Mouse (Mus musculus) testis, postnatal 14 days (tissue): ENCODE results near the gene Sumo3.
A peak's percentile ranks its signal among the peaks of the same experiment; 100 is the strongest.

Source experiments
- DNase-seq: peaks from one replicate; pipeline ENCODE4 v3.0.0; 2021; ENCODE audit warnings: low spot score

Sumo3 gene

GRCm38 (mm10) chr10:77589117-77589516, 16.8 kb upstream of the Sumo3 start:
- no peak for DNase-seq

- no peak for DNase-seq
These were observed 16.1 kb upstream of the Sumo3 start for GRCm38 (mm10) chr10:77589749-77590148.

- DNase-seq, result no peak
These were observed 15.1 kb upstream of the Sumo3 start for GRCm38 (mm10) chr10:77590812-77591211.

GRCm38 (mm10) chr10:77591546-77591945, 14.4 kb upstream of the Sumo3 start:
- DNase-seq, result no peak

DNA sequence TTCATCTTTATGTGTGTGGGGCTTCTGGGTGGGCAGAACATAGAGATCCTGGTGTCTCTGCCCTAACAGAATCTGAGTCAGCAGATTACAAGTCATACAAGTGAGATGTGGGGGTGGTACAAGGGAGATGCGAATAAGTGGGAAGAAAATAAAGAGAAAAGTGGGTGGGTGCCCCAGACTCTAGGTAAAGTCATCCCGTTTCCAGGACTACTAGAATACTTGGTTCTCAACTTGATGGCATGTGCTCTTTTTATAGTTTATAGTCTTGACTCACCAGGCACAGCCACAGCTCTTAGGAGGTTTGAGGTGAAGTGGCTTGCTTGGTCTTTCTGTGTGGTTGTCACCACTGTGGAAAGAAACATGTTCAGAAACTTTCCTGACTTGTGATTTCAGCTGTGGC, 9.8 kb upstream of the Sumo3 start:
- DNase-seq, result no peak

DNA sequence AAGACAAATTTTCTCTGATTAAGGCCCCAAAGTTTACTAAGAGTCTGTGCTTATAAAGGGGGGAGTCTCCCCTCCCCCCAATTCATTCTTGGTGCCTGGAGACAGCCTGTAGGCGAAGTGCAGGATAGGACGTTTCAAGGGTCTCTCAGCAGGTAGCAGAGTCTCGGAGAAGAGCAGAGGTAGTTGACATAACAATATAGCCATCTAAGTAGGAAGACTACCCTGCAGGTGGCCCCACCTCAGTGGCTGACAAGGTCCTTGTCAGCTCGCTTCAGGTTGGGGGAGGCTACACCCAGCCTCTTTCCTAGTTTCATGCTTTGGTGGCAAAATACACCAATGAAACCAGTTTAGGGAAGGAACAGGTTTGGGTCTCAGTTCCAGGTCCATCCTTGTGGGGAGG, 2.9 kb upstream of the Sumo3 start:
- DNase-seq, result no peak

DNA sequence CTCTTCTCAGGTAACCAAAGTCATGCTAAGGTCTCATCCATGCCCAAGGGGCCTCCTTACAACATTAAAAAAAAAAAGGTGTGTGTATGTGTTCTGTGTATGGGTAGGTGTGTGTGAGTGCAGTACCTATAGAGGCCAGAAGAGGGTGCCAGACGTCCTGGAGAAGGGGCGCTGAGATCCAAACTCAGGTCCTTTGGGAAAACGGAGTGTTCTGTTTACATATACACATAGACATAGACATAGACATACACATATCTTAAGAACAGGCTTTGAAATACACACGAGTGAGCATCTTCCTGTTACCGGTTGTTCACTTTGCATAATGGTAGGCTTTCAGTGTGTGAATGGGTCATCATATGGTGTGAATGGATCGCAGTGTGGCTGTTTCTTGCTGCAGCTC, 1.8 kb upstream of the Sumo3 start:
- no peak for DNase-seq

- no peak for DNase-seq
These were observed 939 bp upstream of the Sumo3 start for GRCm38 (mm10) chr10:77604958-77605357.

DNA sequence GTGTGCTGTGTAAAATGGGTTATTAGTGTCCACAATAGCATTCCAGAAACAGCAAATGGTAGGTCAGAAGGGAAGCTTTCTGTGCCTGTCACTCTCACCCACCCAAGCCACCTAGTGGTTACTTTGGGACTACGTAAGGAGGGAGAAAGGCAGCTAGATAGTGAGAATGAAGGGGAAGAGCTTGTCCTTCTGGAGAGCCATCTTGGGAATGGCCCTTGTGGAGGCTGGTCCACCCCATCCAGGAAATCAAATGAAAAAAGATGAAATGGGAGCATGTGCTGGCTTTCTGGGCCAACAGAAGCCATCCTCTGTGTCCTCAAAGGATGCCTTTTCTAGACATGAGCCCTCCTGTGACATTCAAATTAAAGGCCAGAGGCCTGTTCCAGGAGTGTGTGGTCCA, 529 bp upstream of the Sumo3 start:
- DNase-seq, result no peak

- peak; percentile 59 for DNase-seq
These were observed 958 bp downstream of the Sumo3 start for GRCm38 (mm10) chr10:77606855-77607254.

- DNase-seq, result no peak
These were observed 1.5 kb downstream of the Sumo3 start for GRCm38 (mm10) chr10:77607441-77607840.

DNA sequence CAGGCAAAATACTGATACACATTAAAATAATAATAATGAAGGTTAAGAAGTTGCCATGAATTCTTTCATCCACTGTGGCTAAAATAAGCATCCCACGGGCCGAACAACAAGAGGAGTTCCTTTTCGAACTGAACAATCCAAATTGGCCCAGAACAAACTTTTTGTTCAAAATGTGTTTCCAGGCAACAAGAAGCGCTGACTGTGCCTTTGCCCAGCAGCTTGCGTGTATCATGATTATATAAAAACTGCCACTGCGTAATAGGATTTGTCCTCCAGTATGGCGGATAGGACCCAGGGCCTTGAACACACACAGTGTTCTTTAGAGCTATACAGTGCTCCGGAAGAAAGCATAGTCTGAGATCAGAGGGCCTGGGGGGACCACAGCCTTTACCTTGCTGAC, 2.7 kb downstream of the Sumo3 start:
- no peak for DNase-seq

- DNase-seq, result no peak
These were observed 4.5 kb downstream of the Sumo3 start for GRCm38 (mm10) chr10:77610221-77610961.

- DNase-seq, result peak; percentile 37
These were observed 7.5 kb downstream of the Sumo3 start for GRCm38 (mm10) chr10:77613409-77613808.

- no peak for DNase-seq
These were observed 9.8 kb downstream of the Sumo3 start for GRCm38 (mm10) chr10:77615647-77616046.

GRCm38 (mm10) chr10:77616166-77616565, 10.3 kb downstream of the Sumo3 start:
- no peak for DNase-seq

DNA sequence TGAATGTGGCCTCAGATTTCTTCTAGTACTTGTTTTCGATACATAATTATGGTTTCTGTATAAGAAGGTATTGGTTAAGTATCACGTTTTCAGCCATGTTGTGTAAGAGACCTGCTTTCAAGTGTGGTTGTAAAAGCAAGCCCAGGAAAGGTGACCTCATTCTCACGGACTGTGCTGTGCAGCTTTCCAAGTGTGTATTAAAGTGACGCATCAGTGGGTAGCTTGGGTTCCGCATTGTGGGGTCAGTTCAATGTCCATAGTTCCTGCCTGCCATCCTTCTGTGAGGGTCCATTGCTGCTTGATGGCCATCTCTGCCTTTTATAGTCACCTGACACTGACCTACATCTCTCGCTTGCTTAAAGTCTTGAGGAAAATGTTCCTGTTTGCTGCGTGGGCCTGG, 11.0 kb downstream of the Sumo3 start:
- DNase-seq, result no peak

GRCm38 (mm10) chr10:77621546-77621945, 15.6 kb downstream of the Sumo3 start:
- no peak for DNase-seq

DNA sequence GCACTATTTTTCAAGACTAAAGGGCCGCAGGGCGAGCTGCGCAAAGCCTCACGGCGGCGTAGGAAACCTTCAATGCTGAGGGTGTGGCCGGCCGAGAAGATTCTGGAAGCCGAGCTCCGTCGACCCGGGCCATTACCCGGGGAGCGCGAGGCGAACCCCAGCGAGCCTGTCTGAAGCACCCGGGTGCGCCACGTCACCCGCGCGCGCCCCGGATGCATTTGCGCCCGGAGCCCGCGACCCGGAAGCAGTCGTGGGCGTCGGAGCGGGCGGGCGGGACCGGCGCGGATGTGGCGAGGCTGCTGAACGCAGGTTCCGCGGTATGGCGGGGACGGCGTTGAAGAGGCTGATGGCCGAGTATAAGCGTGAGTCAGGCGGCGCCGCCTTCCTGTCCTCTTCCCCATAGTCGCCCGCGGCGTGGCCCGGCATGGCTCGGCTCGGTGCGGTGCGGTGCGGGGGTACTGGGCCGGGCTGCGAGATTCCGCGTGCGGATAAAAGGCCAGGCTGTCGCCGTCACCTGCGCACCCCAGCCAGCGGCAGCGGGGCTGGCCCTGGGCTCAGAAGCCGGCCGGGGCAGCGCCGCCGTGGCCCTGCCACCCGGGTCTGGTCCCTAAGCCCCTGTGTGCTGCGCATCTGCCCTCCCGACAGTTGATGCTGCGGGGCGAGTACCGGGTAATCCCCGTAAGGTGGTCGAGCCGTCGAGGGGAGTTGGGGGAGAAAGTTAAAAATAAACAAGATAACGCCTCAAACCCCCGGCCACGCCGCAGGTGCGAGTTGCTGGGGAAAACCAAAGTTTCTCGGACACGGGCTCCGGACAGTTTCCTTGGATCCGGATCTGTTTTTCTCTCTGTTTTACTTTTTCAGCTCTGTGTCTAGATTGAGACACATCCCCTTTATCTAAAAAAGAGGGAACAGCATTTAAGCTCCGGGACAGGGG, 16.4 kb downstream of the Sumo3 start, which contains the start of gene Ube2g2:
TSS of gene Ube2g2 (plus strand) at position 221 of the 934 bp plus-strand sequence.
- peak; percentile 91 for DNase-seq

DNA sequence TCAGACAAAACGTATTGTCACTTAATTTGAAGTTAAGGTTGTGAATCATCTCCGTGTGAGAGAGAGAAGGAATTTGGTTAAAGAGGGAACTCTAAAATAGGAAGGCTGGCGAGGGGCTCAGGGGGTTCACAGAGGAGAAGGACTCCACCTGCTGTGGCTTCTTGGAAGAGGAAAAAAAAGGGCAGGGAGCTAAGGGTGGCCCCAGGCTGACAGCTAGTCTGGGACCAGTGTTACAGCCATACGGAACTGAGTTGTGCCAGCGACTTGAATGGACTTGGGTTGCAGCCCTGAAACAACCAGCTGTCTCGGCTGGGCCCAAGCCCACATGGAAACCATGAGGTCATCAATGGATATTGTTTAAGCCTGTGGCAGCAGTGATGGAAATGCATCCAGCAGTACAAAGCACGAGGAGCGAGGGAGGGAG, 17.2 kb downstream of the Sumo3 start:
- no peak for DNase-seq

- no peak for DNase-seq
These were observed 17.9 kb downstream of the Sumo3 start for GRCm38 (mm10) chr10:77623639-77624400.

DNA sequence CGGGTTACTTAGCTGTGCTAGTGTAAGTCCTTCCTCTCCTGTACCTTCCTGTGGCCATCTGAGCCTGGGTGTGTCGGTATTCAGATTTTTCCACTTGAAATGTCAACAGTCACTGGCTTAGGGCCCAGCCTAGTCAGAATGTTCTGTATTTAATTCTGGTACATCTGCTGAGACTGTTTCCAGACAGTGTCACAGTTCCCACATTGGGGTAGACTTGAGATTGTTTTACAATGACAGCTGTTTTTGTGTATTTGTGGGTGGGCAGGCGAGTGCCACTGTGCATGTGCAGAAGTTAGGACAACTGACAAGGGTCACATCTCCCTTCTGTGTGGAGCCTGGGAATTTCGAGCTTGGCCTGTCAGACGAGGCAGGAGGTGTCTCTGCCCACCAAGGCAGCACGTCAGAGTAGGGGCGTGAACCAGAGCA, 18.7 kb downstream of the Sumo3 start:
- DNase-seq, result no peak
